Mouse (Mus musculus): ENCODE data around the gene Glis3.

DNA sequence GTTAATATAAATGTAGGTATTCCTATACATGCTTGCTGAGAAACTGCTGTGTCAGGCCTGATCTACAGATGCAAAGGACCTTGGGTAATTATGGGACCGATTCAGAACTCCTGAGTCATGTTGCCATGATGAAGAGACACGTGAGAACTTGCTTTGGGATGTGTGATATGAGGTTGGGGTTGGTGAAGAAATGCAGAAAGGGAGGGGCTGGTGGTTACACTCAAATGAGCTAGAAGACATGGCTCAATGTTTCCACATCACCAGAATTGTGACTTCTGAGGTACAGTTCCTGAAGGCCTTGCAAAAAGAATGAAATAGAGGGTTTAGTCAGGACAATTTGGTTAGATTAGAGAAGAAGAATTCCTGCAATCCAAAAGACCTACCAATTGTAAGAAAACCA, 405.4 kb downstream of the Glis3 start:
- TF ChIP-seq USF1 (IDR thresholded peaks at IDR 0.05; ENCODE audit: low read depth, low read length): no peak
- TF ChIP-seq TCF12 (IDR thresholded peaks at IDR 0.05; ENCODE audit: low read depth, low read length): no peak
- no peak for TF ChIP-seq POLR2A (IDR thresholded peaks at IDR 0.05; ENCODE audit: control insufficient read depth in 1 of 2, insufficient read depth in 1 of 2, low read depth in 1 of 2, low read length in 2 of 2, poor library complexity in 1 of 2)
- no peak for TF ChIP-seq MAX (IDR thresholded peaks at IDR 0.05; ENCODE audit: low read length)
- no peak for TF ChIP-seq CTCF (IDR thresholded peaks at IDR 0.05 in 2 of 3, conservative IDR thresholded peaks at IDR 0.05 in 1 of 3; ENCODE audit: control insufficient read depth in 1 of 3, insufficient read depth in 1 of 3, low read depth in 2 of 3, low read length in 3 of 3, poor library complexity in 1 of 3, severe bottlenecking in 1 of 3)
- no peak for TF ChIP-seq EP300 (IDR thresholded peaks at IDR 0.05; ENCODE audit: low read depth in 1 of 2, low read length in 2 of 2)
- no peak for TF ChIP-seq GABPA (IDR thresholded peaks at IDR 0.05; ENCODE audit: low read depth, low read length)
- TF ChIP-seq POLR2AphosphoS5 (IDR thresholded peaks at IDR 0.05; ENCODE audit: borderline replicate concordance, low read depth, low read length): no peak
- no peak for TF ChIP-seq TBP (IDR thresholded peaks at IDR 0.05; ENCODE audit: low read depth, low read length)
- no peak for TF ChIP-seq ELF1 (IDR thresholded peaks at IDR 0.05; ENCODE audit: low read depth, low read length)

Measured in MEL (cell line).